Mouse (Mus musculus): ENCODE data around the gene Dync2h1.

DNA sequence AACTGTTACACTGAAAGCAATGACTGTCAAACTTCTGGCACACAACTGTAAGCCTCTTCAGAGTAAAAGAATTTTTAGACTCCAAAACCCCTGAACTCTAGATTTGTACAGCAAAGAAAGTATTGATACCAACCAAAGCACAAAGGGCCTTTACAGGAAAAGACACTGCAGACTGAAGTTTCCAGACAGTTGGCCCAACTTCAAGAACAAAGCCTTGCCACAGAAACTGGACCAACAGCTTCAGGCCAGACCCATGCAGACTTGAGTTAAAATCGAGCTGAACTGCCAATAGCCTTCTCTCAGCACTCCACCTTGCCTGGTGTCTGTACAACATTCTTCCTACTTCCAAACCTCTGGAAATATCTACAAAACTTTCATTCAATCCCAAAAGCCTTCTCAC is 74.1 kb downstream of the Dync2h1 start:
- TF ChIP-seq POLR2A (IDR thresholded peaks at IDR 0.05; ENCODE audit: low read depth, low read length): no peak
- TF ChIP-seq CTCF (IDR thresholded peaks at IDR 0.05; ENCODE audit: extremely low read depth, insufficient read depth, insufficient read length, insufficient replicate concordance): no peak

Measured in spleen, adult 2 months (tissue).